Mouse (Mus musculus) heart, embryonic 12.5 days (tissue): ENCODE results near the gene Ap1ar. TPM values are rescaled to one million over a fixed set of nuclear protein-coding genes. Genes with fewer than 3 reads are reported as not detected.

Experiments used
- ATAC-seq: fragments of 200-750 bp; cut with Nextera tagmentation; 2 replicates; pipeline ENCODE4 v1.8.0; 2017; ENCODE audit warnings: moderate TSS enrichment, moderate library complexity; ENCODE audit not compliant: insufficient number of reproducible peaks, low FRiP score
- H3K27ac ChIP-seq: fragments of 300-500 bp; sonication (generic); 2 replicates; pipeline ENCODE4 v1.5.1; 2016; ENCODE audit warnings: mild to moderate bottlenecking, moderate library complexity; ENCODE audit not compliant: poor library complexity, severe bottlenecking
- H3K27me3 ChIP-seq: fragments of 300-500 bp; sonication (generic); replicated peaks from 2 replicates; pipeline ENCODE4 v1.6.1; 2016; ENCODE audit warnings: mild to moderate bottlenecking, moderate library complexity
- H3K36me3 ChIP-seq: fragments of 300-500 bp; sonication (generic); 2 replicates; pipeline ENCODE4 v1.6.1; 2016; ENCODE audit warnings: mild to moderate bottlenecking, moderate library complexity
- H3K4me1 ChIP-seq: fragments of 300-500 bp; sonication (generic); replicated peaks from 2 replicates; pipeline ENCODE4 v1.6.1; 2016; ENCODE audit warnings: mild to moderate bottlenecking
- H3K4me2 ChIP-seq: fragments of 300-500 bp; sonication (generic); 2 replicates; pipeline ENCODE4 v1.6.1; 2016; ENCODE audit warnings: mild to moderate bottlenecking, moderate library complexity
- H3K4me3 ChIP-seq: fragments of 300-500 bp; sonication (generic); 2 replicates; pipeline ENCODE4 v1.5.1; 2016; ENCODE audit warnings: mild to moderate bottlenecking
- H3K9ac ChIP-seq: fragments of 300-500 bp; sonication (generic); 2 replicates; pipeline ENCODE4 v1.6.1; 2016; ENCODE audit warnings: mild to moderate bottlenecking, moderate library complexity
- H3K9me3 ChIP-seq: fragments of 300-500 bp; sonication (generic); replicated peaks from 2 replicates; pipeline ENCODE4 v1.6.1; 2016; ENCODE audit warnings: mild to moderate bottlenecking, moderate library complexity
- WGBS: fragments of 180-500 bp; shearing (Covaris S2); methylation state at CpG from one replicate; pipeline ENCODE4 v1.1.7; 2016; 5-methylcytosine and 5-hydroxymethylcytosine counted together
- polyA plus RNA-seq: library from polyadenylated mRNA; unstranded; fragments of >200 nt; fragmentation: Nextera tagmentation; extraction: Ambion mirVana; gene quantifications from 2 replicates; pipeline ENCODE4 v1.2.1, GENCODE M21; 2016

Gene Ap1ar
- polyA plus RNA-seq, 1 experiment from 2014 or later: 44.8 TPM

DNA sequence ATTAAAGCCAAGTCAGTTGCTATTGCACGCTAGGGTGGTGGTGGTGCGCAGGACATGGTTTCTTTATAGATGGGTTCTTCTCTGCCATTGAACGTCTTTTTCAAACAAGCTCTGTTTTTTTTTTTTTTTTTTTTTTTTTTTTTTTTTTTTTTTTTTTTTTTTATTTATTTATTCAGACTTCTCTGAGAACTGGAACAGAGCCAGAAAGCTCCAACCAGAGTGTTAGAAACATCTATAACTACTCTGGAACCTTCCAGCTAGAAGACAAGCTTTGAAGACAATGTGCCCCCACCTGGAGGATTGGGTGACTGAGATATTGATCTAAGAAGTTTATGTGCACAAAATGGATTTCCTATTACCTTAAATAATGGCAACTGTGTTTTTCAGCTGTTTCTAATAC lies 26.2 kb upstream of the Ap1ar start:
- WGBS: 52% methylated on average over 3 of the region's 3 CpGs
- Histone ChIP-seq H3K27me3 (no peaks in the 10 kb centered on the region), H3K4me1 (0 out of 2 replicates have a peak, but pooled peaks cover 4% of the 10 kb centered on the region), H3K4me2 (no peak overlapping the region), H3K36me3 (no peaks in the 10 kb centered on the region), H3K4me3 (no peak overlapping the region), H3K9ac (no peak overlapping the region), H3K9me3 (no peaks in the 10 kb centered on the region), H3K27ac (no peak overlapping the region)
- no peak for ATAC-seq

DNA sequence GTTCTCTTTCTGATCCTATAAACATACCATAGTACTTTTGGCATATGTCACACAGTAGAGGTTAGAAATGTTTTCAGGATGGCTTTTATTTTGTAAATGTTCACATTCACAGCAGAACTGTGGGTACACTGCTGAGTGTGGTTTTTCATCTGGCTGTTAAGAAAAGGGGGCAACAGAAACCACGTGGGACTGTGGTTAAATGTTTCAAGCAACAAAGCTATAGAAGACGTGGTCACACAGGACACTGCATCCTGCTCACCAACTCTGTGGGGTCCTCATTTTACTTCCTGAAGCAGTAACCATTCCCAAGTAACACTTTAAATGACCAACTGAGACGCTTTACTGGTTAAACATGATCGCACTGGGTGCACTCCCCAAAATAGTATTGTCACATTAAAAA lies 25.2 kb upstream of the Ap1ar start:
- Histone ChIP-seq H3K36me3 (no peaks in the 10 kb centered on the region), H3K27me3 (no peaks in the 10 kb centered on the region; the same call in 1 of the 2 replicates), H3K9ac (no peak overlapping the region), H3K4me2 (no peak overlapping the region), H3K4me3 (no peak overlapping the region), H3K9me3 (no peaks in the 10 kb centered on the region), H3K4me1 (0 out of 2 replicates have a peak, but pooled peaks cover 4% of the 10 kb centered on the region), H3K27ac (no peak overlapping the region)
- 78% methylated on average over 4 of the region's 4 CpGs for WGBS
- ATAC-seq: no peak

DNA sequence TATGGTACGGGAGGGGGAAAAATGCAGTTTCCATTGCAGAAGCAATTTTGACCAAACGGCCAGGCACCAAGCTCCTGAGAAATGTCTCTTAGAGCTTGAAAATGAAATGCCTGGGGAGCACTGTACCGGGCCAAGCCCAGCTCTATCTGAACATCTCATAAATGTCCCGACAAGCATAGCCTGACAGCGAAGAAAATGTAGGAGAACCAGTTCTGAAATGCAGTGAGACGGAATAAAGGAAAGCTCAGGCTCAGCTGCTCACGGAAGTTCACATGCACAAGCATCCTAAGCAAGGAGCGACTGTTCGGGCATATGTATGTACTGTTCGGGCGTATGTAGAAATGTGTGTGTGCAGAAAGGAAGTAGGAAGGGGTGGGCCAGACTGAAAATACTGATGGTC lies 24.0 kb upstream of the Ap1ar start:
- no peaks in the 10 kb centered on the region; the same call in 1 of the 2 replicates for H3K27me3 ChIP-seq
- no peaks in the 10 kb centered on the region for H3K36me3 ChIP-seq
- no peak for ATAC-seq
- H3K4me3 ChIP-seq: no peak overlapping the region
- no peak overlapping the region for H3K4me2 ChIP-seq
- H3K9me3 ChIP-seq: no peaks in the 10 kb centered on the region
- no peak overlapping the region for H3K27ac ChIP-seq
- 0 out of 2 replicates have a peak, but pooled peaks cover 4% of the 10 kb centered on the region for H3K4me1 ChIP-seq
- H3K9ac ChIP-seq: no peak overlapping the region
- 87% methylated on average over 11 of the region's 11 CpGs for WGBS

DNA sequence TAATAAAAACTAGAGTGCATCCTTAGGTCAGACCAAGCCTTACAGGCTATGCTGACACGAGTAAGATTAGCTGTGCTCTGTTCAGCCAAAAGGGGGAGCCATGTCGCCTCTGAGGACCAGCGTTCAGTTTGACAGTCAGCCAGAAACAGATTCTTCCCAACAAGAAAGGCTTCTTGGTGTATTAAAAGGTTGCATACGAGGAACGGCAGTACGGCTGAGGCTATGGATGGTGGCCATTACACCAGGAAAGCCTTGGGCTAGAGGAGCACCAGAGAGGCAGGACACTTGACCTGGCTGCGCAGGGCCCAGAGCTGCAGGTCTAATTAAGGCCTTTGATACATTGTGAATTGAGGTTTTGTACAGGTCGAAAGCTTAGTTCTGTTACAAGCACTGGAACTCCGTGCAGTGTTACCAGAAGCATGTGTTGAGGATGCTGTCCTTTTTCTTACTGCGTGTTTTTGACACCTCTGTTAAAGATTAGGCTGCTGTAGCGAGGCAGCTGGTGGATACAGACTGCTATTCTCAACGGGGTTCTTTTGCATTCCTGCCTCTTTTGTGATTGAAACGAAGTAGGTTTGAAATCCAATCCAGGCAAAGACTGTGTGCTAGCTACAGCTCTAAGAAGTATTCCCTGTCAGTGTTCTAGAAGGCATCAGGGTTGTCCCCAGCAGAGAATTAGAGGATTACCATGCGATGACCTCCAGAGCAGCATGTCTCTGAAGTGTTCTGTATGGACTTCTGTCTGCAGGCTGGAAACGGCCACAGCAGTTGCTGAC lies 16.3 kb upstream of the Ap1ar start:
- H3K9me3 ChIP-seq: no peaks in the 10 kb centered on the region
- WGBS: 23% methylated on average over 15 of the region's 15 CpGs
- no peak overlapping the region for H3K27ac ChIP-seq
- H3K4me2 ChIP-seq: peak overlapping the region; percentile 31
- H3K4me1 ChIP-seq: 0 out of 2 replicates have a peak, but pooled peaks cover 2% of the 10 kb centered on the region
- no peaks in the 10 kb centered on the region for H3K36me3 ChIP-seq
- ATAC-seq: no peak
- H3K27me3 ChIP-seq: peaks cover 14% of the 10 kb centered on the region
- H3K4me3 ChIP-seq: no peak overlapping the region
- H3K9ac ChIP-seq: no peak overlapping the region

DNA sequence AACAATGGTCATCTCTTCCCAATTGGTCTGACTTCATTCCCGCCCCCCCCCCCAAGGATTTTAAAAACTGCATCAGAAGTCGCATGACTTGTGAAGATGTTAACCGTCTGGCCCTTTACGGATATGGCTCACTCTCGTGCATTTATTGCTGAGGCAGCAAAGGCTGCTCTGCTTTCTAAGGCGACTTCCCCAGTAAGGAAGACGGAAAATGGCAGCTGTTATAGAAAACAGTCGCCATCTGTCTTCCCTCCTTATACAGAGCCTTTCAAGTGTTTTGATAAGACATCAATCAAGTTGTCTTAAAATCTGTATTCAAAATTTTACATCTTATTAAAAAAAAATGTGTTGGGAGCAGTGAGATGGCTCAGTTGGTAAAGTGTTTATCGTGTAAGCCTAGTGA lies 15.4 kb upstream of the Ap1ar start:
- ATAC-seq: no peak
- Histone ChIP-seq H3K36me3 (no peaks in the 10 kb centered on the region), H3K4me1 (0 out of 2 replicates have a peak, but pooled peaks cover 2% of the 10 kb centered on the region), H3K27me3 (peaks cover 14% of the 10 kb centered on the region; the same call in 1 of the 2 replicates), H3K9me3 (no peaks in the 10 kb centered on the region), H3K4me2 (no peak overlapping the region), H3K4me3 (no peak overlapping the region), H3K9ac (no peak overlapping the region), H3K27ac (no peak overlapping the region)
- WGBS: 84% methylated on average over 9 of the region's 9 CpGs

DNA sequence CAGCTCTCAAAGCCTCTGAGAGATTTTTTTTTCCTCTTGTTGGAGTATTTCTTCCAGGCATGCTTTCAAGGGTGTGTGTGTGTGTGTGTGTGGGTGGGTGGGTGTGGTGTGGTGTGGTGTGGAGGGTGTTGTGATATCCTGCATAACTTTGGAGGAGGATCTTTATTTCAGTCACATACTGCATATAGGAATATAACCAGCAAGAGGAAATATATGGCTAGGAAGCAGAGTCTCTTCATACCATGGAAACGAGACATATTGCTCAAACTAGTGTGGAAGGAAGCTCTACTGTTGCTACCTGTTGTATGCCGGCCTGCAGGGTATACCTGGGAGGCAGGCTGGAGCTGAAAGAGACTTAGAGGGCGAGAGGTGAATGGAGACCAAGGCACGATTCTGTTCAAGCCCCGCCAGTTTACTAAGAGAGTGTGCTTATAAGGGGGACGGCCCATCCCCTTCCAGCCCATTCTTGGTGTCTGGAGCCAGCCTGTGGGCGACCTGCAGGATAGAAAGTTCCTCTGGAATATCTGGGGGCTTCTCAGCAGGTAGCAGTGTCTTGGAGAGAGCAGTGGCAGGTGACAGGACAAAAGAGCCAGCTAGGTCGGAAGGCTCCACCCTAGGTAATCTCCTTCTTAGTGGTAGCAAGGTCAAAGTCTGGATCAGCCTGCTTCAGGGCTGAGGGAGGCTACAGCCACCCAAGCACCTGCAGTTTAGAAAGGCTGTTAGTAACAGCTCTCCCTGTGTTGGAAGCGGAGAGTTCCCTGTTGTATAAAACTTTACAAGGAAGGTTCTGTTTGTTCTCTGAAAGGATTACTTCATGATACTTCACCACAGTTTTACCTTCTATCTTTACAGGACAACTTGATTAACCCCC lies 13.7 kb upstream of the Ap1ar start:
- Histone ChIP-seq H3K9me3 (peaks cover 3% of the 10 kb centered on the region; the same call in 1 of the 2 replicates), H3K4me2 (no peak overlapping the region), H3K36me3 (no peaks in the 10 kb centered on the region), H3K4me1 (0 out of 2 replicates have a peak, but pooled peaks cover 2% of the 10 kb centered on the region), H3K9ac (no peak overlapping the region), H3K27me3 (peaks cover 17% of the 10 kb centered on the region; the same call in 1 of the 2 replicates), H3K4me3 (no peak overlapping the region), H3K27ac (no peak overlapping the region)
- 65% methylated on average over 9 of the region's 9 CpGs for WGBS
- no peak for ATAC-seq

DNA sequence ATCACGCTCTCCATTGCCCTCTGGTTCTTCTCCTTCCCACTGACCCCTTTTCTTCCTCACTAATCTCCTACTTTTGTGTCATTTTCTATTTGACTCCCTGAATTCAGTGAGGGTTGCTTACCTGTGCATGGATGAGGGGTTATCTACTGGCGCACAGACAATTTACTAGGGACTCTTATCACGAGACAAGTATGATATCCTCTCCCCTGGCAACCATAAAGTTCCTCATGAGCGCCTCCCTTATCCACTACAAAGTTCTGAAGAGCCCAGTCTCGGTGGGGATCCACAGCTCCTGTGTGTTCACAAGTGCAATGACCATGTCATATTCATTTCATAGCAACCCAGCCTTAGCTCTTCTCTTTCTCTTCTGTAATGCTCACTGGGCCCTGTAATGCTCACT lies 12.6 kb upstream of the Ap1ar start:
- no peaks in the 10 kb centered on the region for H3K36me3 ChIP-seq
- no peak overlapping the region for H3K4me2 ChIP-seq
- 68% methylated on average over 5 of the region's 5 CpGs for WGBS
- no peak overlapping the region for H3K9ac ChIP-seq
- ATAC-seq: no peak
- H3K27ac ChIP-seq: no peak overlapping the region
- peaks cover 5% of the 10 kb centered on the region; the same call in 1 of the 2 replicates for H3K9me3 ChIP-seq
- H3K27me3 ChIP-seq: peaks cover 24% of the 10 kb centered on the region; the same call in 1 of the 2 replicates
- H3K4me1 ChIP-seq: 0 out of 2 replicates have a peak, but pooled peaks cover 2% of the 10 kb centered on the region
- no peak overlapping the region for H3K4me3 ChIP-seq

DNA sequence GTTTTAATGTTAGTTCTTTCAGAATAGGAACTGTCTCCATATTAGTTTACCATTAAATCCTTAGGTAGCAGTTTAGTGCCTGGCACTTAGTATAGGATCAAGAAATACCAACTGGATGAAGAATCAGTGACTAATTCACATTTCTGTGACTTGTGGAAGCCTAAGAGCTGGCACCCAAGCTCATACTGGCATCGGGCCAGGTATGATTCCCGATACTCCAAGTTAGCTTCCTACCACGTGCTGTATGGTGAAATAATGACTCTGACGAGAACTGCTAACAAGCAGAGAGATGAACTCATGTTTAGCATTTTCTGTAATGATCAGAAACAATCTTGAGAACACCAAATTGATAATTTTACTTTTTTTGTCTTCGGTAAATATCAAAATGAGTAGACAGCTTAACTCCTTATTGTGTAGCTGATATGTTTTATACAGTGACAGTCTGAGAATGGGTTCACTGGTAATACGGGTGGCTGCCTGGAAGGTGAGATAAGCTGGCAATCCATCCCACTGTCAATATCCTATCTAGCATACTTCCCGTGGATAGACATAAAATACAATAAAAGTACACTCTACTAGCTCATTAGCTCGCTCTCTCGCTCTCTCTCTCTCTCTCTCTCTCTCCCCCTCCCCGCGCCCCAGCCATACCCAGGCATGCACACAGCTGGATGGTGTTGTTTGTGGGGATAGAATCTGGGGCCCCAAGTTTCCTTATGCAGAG lies 10.9 kb upstream of the Ap1ar start:
- Histone ChIP-seq H3K4me2 (no peak overlapping the region), H3K36me3 (no peaks in the 10 kb centered on the region), H3K27me3 (peaks cover 28% of the 10 kb centered on the region; the same call in 1 of the 2 replicates), H3K27ac (no peak overlapping the region), H3K9ac (no peak overlapping the region), H3K9me3 (peaks cover 5% of the 10 kb centered on the region; the same call in 1 of the 2 replicates), H3K4me1 (no peaks in the 10 kb centered on the region), H3K4me3 (no peak overlapping the region)
- WGBS: 78% methylated on average over 11 of the region's 11 CpGs
- ATAC-seq: no peak

DNA sequence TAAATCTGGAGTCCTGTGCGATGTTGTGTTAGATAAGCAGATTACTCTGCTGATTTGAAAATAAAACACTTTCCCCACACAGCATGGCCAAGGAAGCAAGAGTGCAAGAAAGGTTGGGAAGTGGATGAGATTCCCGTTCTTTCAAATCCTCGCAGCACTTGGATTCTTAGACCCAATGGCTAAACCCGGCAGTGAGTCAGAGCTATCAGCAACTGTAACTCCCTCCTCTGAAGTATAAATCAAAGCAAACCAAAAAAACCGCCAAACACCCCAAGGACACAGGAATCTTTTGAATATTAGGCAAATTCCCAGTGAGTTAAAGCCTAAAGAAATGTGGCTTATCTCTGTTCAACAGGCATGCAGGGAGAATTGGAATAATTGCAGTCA lies 6.6 kb upstream of the Ap1ar start:
- no peak for ATAC-seq
- Histone ChIP-seq H3K9ac (no peak overlapping the region), H3K4me3 (no peak overlapping the region), H3K27ac (no peak overlapping the region), H3K4me2 (no peak overlapping the region), H3K27me3 (peaks cover 26% of the 10 kb centered on the region), H3K9me3 (peaks cover 5% of the 10 kb centered on the region; the same call in 1 of the 2 replicates), H3K36me3 (no peaks in the 10 kb centered on the region), H3K4me1 (no peaks in the 10 kb centered on the region)
- 60% methylated on average over 5 of the region's 5 CpGs for WGBS

DNA sequence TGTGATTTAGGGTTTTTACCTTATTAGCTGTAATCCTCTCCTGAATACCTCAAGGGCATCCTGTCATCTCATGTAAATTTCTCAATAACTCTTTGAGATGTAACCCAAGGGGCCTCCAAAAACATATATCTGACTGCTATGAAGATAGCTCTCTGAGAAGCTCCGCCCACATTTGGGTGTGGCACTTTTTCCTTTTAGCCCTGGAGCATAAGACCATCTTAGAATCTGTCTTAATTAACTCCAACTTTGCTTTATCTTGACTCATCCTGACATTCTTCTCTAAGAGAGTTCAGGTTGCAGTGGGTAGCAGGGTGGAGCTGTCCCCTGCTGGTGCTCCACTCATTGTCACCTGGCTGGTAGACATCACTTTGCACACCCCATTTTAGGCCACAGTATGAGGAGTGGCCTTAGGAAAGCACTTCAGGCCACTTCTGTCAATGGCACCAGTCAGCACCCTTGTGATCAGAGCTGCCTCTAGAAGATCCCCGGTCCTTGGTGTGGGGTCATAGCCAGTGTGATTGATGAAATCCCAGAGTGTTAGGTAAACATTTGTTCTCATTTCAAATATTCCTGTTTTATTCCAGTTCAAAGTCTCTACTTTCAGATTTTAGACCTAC lies 6.1 kb upstream of the Ap1ar start:
- H3K27ac ChIP-seq: no peak overlapping the region
- H3K27me3 ChIP-seq: peaks cover 26% of the 10 kb centered on the region
- no peaks in the 10 kb centered on the region for H3K4me1 ChIP-seq
- H3K4me2 ChIP-seq: no peak overlapping the region
- WGBS: 60% methylated on average over 2 of the region's 2 CpGs
- H3K4me3 ChIP-seq: no peak overlapping the region
- H3K9ac ChIP-seq: no peak overlapping the region
- no peaks in the 10 kb centered on the region for H3K36me3 ChIP-seq
- peaks cover 5% of the 10 kb centered on the region; the same call in 1 of the 2 replicates for H3K9me3 ChIP-seq
- no peak for ATAC-seq
